Mouse (Mus musculus): ENCODE measurements around the gene Tas1r2. TPM values are rescaled to one million over a fixed set of nuclear protein-coding genes. Genes with fewer than 3 reads are reported as not detected.

Tas1r2 gene
- polyA plus RNA-seq, 1 experiment from 2014 or later = not detected

DNA sequence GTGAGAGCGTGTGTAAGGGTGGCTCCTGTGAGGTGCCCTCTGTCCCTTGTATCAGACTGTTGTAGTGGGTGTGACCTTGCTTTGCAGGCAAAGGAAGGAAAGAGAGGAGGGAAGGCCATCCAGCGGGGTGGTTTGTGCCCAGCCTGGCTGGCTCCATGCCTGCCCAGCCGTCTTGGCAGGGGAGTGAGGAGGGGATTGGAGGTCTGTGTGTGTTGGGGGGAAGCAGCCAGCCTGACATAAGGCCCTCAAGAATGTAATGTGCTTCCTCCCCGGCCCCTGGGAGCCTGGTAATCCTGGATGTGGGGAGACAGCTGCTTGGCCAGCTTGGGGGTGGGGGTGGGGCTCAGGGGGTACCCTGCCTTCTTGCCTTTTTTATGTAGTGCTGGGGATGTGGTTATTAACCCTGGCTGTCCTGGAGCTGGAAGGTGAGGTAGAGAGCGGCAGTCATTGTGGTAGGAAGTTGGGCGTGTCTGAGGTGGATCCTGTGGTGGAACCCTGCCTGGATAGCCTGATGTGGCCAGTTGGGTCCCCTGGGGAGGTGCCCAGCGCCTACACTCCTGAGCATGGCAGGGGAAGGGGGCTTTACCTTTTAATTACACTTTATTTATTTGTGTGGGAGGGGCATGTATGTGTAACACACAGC is 36.4 kb downstream of the Tas1r2 start:
- Histone ChIP-seq H3K9ac (replicated peaks; ENCODE audit: low read length) (no peak overlapping the region), H3K4me3 (ENCODE audit: low read length) (no peak overlapping the region), H3K9me3 (ENCODE audit: low read length) (no peaks in the 10 kb centered on the region), H3K27ac (ENCODE audit: low read length) (no peak overlapping the region), H3K27me3 (ENCODE audit: insufficient read depth, low read length) (no peaks in the 10 kb centered on the region), H3K4me1 (ENCODE audit: insufficient read depth, low read length) (no peaks in the 10 kb centered on the region), H3K4me2 (replicated peaks; ENCODE audit: low read depth, low read length) (no peak overlapping the region), H3K36me3 (ENCODE audit: insufficient read depth, low read length) (no peaks in the 10 kb centered on the region)
- ATAC-seq (ENCODE audit: low FRiP score, low TSS enrichment) = no peak
- 42% methylated on average over 7 of the region's 7 CpGs for WGBS

DNA sequence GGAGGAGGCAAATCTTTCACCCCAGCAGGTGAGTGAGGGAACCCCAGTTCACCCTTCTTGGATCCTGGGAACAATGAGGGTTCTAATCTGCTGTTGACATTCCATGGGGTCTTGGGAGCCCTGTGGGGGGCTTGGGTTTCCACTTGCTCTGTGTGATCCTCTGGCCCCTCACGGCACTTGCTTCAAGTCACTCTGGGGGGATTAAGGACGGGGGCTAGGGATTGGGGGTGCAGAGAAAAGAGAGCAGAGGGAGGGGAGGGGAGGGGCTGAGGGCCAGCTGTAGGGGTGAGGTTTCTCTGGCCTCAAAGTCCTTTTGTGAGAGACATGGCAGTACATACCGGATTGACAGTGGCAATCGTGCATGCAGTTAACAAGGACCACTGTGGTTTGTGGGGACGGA is 40.0 kb downstream of the Tas1r2 start:
- Histone ChIP-seq H3K4me3 (ENCODE audit: low read length) (no peak overlapping the region), H3K4me1 (ENCODE audit: insufficient read depth, low read length) (0 out of 2 replicates have a peak, but pooled peaks cover 6% of the 10 kb centered on the region), H3K9me3 (ENCODE audit: low read length) (no peaks in the 10 kb centered on the region), H3K36me3 (ENCODE audit: insufficient read depth, low read length) (no peaks in the 10 kb centered on the region), H3K27me3 (ENCODE audit: insufficient read depth, low read length) (no peaks in the 10 kb centered on the region), H3K9ac (replicated peaks; ENCODE audit: low read length) (no peak overlapping the region), H3K27ac (ENCODE audit: low read length) (no peak overlapping the region), H3K4me2 (replicated peaks; ENCODE audit: low read depth, low read length) (no peak overlapping the region)
- no peak for ATAC-seq (ENCODE audit: low FRiP score, low TSS enrichment)
- WGBS = 59% methylated on average over 5 of the region's 5 CpGs

DNA sequence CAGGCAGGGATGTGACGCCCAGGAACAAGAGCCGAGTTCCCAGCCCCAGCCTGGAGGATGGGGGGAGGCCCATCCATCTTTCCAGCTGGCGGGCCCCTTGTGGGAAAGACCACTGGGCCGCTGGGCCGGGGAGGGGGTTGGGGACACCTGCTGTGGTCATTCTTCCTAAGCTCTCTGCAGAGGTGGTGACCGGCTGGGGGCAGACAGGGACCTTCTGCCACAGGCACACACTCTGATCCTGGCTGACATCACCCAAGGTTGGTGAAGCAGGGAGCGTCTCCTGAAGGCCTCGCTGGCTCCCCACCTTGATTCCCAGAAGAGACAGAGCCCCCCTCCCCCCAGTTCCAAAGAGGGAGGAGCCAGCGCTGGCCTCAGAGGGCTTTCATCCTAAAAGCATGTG is 44.4 kb downstream of the Tas1r2 start:
- ATAC-seq (ENCODE audit: low FRiP score, low TSS enrichment) = no peak

DNA sequence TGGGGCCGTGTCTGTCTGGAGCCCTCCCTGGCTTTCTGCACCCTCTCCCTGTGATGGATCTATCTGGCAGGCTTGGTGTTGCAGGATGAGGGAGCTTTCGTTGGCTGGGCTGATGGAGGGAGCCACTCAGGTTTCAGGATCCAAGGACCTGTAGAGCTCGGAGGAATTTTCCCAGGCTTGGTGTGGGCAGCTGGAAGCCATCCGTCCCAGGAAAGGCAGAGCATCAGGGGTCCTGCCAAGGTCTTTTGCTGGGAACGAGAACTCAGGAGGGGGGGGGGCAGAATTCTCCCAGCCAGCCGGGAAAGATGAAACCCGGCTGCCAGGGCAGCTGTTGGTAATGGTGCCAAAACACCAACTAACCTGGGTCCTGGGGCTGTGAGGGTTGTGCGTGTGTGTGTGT is 45.3 kb downstream of the Tas1r2 start:
- Histone ChIP-seq H3K4me1 (ENCODE audit: insufficient read depth, low read length) (0 out of 2 replicates have a peak, but pooled peaks cover 6% of the 10 kb centered on the region), H3K9ac (replicated peaks; ENCODE audit: low read length) (no peak overlapping the region), H3K27me3 (ENCODE audit: insufficient read depth, low read length) (no peaks in the 10 kb centered on the region), H3K36me3 (ENCODE audit: insufficient read depth, low read length) (no peaks in the 10 kb centered on the region), H3K27ac (ENCODE audit: low read length) (no peak overlapping the region), H3K4me2 (replicated peaks; ENCODE audit: low read depth, low read length) (no peak overlapping the region), H3K4me3 (ENCODE audit: low read length) (no peak overlapping the region), H3K9me3 (ENCODE audit: low read length) (no peaks in the 10 kb centered on the region)
- WGBS = 29% methylated on average over 8 of the region's 8 CpGs
- ATAC-seq (ENCODE audit: low FRiP score, low TSS enrichment) = no peak

More for the DNA sequence above, 44.4 kb downstream of the Tas1r2 start:
- H3K27ac ChIP-seq (ENCODE audit: low read length) = no peak overlapping the region
- no peaks in the 10 kb centered on the region for H3K27me3 ChIP-seq (ENCODE audit: insufficient read depth, low read length)
- H3K36me3 ChIP-seq (ENCODE audit: insufficient read depth, low read length) = no peaks in the 10 kb centered on the region
- H3K4me2 ChIP-seq (replicated peaks; ENCODE audit: low read depth, low read length) = no peak overlapping the region
- no peak overlapping the region for H3K9ac ChIP-seq (replicated peaks; ENCODE audit: low read length)
- 0 out of 2 replicates have a peak, but pooled peaks cover 6% of the 10 kb centered on the region for H3K4me1 ChIP-seq (ENCODE audit: insufficient read depth, low read length)
- 3% methylated on average over 9 of the region's 9 CpGs for WGBS
- no peak overlapping the region for H3K4me3 ChIP-seq (ENCODE audit: low read length)
- H3K9me3 ChIP-seq (ENCODE audit: low read length) = no peaks in the 10 kb centered on the region

DNA sequence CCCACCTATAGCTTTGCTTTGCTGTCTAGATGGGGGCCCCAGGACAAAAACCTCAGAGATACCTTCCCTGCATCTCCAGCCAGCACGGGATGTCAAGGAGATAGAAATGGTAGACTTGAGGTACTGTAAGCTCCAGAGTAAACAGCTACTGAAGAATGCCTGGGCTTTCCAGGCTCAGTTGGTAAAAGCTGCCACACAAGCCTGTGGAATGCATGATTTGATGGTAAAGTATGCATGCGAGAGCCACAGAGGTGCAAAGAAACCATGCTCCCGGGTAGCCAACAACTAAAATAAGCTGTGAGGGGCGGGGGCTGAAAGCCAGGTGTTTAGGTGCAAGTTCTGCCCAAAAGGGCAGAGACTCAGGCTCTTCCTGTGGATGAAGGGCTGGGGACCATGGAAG is 49.6 kb downstream of the Tas1r2 start:
- H3K4me1 ChIP-seq (ENCODE audit: insufficient read depth, low read length) = 0 out of 2 replicates have a peak, but pooled peaks cover 2% of the 10 kb centered on the region
- no peak overlapping the region for H3K4me2 ChIP-seq (replicated peaks; ENCODE audit: low read depth, low read length)
- H3K9me3 ChIP-seq (ENCODE audit: low read length) = no peaks in the 10 kb centered on the region
- ATAC-seq (ENCODE audit: low FRiP score, low TSS enrichment) = no peak
- no peak overlapping the region for H3K4me3 ChIP-seq (ENCODE audit: low read length)
- WGBS = 64% methylated on average over 4 of the region's 4 CpGs
- H3K36me3 ChIP-seq (ENCODE audit: insufficient read depth, low read length) = no peaks in the 10 kb centered on the region
- no peak overlapping the region for H3K9ac ChIP-seq (replicated peaks; ENCODE audit: low read length)
- H3K27ac ChIP-seq (ENCODE audit: low read length) = no peak overlapping the region
- H3K27me3 ChIP-seq (ENCODE audit: insufficient read depth, low read length) = no peaks in the 10 kb centered on the region

DNA sequence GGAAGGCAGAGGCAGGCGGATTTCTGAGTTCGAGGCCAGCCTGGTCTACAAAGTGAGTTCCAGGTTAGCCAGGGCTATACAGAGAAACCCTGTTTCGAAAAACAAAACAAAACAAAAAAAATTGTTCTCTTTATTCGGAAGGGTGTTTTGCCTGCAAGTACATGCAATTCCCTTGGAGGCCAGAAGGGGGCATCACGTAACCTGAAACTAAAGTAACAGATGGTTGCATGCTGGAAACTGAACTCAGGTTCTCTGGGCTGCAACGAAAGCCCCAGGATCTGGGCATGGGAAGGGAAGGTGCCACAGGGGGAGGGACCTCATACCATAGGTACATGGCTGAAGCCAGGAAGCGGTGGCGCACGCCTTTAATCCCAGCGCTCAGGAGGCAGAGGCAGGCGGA is 50.1 kb downstream of the Tas1r2 start:
- Histone ChIP-seq H3K4me1 (ENCODE audit: insufficient read depth, low read length) (no peaks in the 10 kb centered on the region), H3K9me3 (ENCODE audit: low read length) (no peaks in the 10 kb centered on the region), H3K27ac (ENCODE audit: low read length) (no peak overlapping the region), H3K9ac (replicated peaks; ENCODE audit: low read length) (no peak overlapping the region), H3K27me3 (ENCODE audit: insufficient read depth, low read length) (no peaks in the 10 kb centered on the region), H3K36me3 (ENCODE audit: insufficient read depth, low read length) (no peaks in the 10 kb centered on the region), H3K4me2 (replicated peaks; ENCODE audit: low read depth, low read length) (no peak overlapping the region), H3K4me3 (ENCODE audit: low read length) (no peak overlapping the region)
- 85% methylated on average over 11 of the region's 11 CpGs for WGBS
- ATAC-seq (ENCODE audit: low FRiP score, low TSS enrichment) = no peak

DNA sequence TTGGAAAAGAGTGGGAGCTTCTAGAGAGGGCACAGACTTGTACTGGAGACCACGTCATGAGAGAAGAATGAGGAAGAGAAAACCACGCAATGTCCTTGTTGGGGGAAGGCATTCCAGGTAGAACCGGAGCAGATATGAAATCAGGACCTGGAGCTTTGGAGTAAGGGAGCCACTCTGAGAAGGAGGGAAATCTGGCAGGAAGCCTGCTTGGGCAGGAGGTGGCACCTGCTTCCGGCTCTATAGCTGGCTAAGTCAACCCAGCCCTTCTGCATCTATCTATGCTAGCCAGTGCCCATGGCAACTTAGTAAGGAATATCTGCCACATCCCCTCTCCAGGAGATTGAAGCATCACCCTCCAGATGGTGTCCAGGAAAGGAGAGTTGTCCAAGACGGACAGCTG is 52.6 kb downstream of the Tas1r2 start:
- no peak; the same call in 1 of the 2 replicates for ATAC-seq (ENCODE audit: low FRiP score, low TSS enrichment)
- Histone ChIP-seq H3K4me2 (replicated peaks; ENCODE audit: low read depth, low read length) (no peak overlapping the region), H3K27ac (ENCODE audit: low read length) (no peak overlapping the region), H3K4me3 (ENCODE audit: low read length) (no peak overlapping the region), H3K9me3 (ENCODE audit: low read length) (no peaks in the 10 kb centered on the region), H3K27me3 (ENCODE audit: insufficient read depth, low read length) (no peaks in the 10 kb centered on the region), H3K36me3 (ENCODE audit: insufficient read depth, low read length) (no peaks in the 10 kb centered on the region), H3K9ac (replicated peaks; ENCODE audit: low read length) (no peak overlapping the region), H3K4me1 (ENCODE audit: insufficient read depth, low read length) (no peaks in the 10 kb centered on the region)
- 74% methylated on average over 5 of the region's 5 CpGs for WGBS

DNA sequence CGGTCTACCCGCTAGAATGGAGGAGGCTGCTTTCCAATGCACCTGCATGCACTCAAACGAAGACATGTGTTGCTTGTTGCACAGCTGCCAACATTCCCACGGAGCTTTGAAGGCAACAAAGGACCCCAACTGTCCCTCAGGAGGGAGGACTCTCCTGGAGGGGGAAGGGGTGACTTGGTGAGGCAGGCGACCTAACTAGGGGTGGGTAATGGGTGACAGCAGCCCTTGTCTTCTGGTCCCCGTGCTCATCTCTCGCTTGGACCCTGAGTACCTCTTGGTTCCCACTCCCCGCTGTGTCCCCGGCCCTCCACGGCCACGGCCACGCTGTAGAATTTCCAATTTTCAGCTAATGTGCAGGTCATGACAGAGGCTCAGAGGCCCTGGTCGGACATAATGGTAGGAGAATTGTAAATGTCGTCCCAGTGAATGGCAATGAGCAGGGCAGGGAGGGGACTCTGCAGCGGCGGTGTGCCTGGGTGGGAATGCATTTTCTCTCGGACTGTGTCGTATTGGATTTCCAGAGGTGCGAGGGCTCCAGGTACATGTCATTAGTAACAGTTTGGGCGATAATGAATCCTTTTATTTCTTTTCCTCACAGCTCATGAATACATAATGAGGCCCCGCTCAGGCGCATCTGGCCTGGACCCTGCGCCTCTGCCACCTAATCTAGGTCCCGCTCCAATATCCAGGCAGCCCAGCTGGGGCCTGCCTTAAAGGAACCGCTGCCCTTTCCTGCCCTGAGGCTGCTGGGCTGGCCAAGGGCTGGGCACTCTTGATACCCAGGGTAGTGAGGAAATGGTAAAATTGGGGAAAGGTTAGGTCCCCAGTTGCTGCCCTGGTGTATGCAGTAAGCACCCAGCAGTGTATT is 57.4 kb downstream of the Tas1r2 start:
- Histone ChIP-seq H3K4me2 (replicated peaks; ENCODE audit: low read depth, low read length) (no peak overlapping the region), H3K4me3 (ENCODE audit: low read length) (no peak overlapping the region), H3K9ac (replicated peaks; ENCODE audit: low read length) (no peak overlapping the region), H3K27ac (ENCODE audit: low read length) (no peak overlapping the region), H3K36me3 (ENCODE audit: insufficient read depth, low read length) (no peaks in the 10 kb centered on the region), H3K4me1 (ENCODE audit: insufficient read depth, low read length) (no peaks in the 10 kb centered on the region), H3K27me3 (ENCODE audit: insufficient read depth, low read length) (no peaks in the 10 kb centered on the region), H3K9me3 (ENCODE audit: low read length) (no peaks in the 10 kb centered on the region)
- 44% methylated on average over 25 of the region's 25 CpGs for WGBS
- no peak for ATAC-seq (ENCODE audit: low FRiP score, low TSS enrichment)

DNA sequence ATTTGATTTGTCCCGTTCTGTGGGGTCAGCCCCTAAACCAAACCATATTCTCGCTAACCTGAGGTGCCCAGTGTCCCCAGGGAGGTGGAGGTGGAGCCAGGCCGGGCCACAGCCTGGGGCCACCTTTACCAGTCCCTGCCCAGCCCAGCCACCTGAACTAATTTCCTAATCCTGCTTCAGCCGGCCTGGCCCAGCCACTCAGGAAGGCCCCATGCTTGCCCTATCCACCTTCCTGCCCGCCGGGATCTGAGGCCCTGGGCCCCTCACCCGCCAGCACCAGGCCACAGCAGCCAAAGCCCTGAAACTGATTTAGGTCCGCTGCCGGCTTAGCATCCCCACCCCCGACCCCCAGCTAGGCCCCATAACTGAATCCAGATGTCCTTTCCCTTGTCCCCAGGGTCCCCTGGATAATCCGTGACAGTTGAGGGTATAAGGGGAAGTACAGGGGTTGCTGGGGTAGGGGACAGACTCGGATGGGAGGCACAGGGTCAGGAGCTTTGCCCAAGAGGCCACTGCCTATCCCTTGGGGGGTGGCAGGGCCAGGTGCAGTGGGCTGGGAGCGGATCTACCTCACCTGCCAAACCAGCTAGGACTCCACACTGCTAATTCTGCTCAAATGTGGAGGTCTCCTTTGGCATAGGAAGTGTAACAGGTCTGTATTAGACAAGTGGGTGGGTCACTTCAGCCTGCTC is 62.0 kb downstream of the Tas1r2 start:
- Histone ChIP-seq H3K4me2 (replicated peaks; ENCODE audit: low read depth, low read length) (no peak overlapping the region), H3K27me3 (ENCODE audit: insufficient read depth, low read length) (no peaks in the 10 kb centered on the region), H3K27ac (ENCODE audit: low read length) (no peak overlapping the region), H3K4me3 (ENCODE audit: low read length) (no peak overlapping the region), H3K4me1 (ENCODE audit: insufficient read depth, low read length) (no peaks in the 10 kb centered on the region), H3K9me3 (ENCODE audit: low read length) (no peaks in the 10 kb centered on the region), H3K9ac (replicated peaks; ENCODE audit: low read length) (no peak overlapping the region), H3K36me3 (ENCODE audit: insufficient read depth, low read length) (no peaks in the 10 kb centered on the region)
- ATAC-seq (ENCODE audit: low FRiP score, low TSS enrichment) = peak; percentile 63; the same call in 1 of the 2 replicates
- 37% methylated on average over 11 of the region's 13 CpGs for WGBS

Data from kidney, embryonic 16.5 days (tissue).